Mouse (Mus musculus) ES-Bruce4 (cell line): ENCODE results near the gene Gyg. TPM values are rescaled to one million over a fixed set of nuclear protein-coding genes. Genes with fewer than 3 reads are reported as not detected.

ENCODE experiments used
- H3K27ac ChIP-seq: 2 replicates; pipeline ENCODE4 v1.5.1; 2012; ENCODE audit warnings: low read length, inconsistent platforms; ENCODE audit not compliant: insufficient read depth
- H3K27me3 ChIP-seq: 2 replicates; pipeline ENCODE4 v1.6.1; 2012; ENCODE audit warnings: mild to moderate bottlenecking, low read length, inconsistent platforms; ENCODE audit not compliant: control insufficient read depth, poor library complexity, insufficient read depth, severe bottlenecking
- H3K36me3 ChIP-seq: 2 replicates; pipeline ENCODE4 v1.6.1; 2012; ENCODE audit warnings: inconsistent platforms, mild to moderate bottlenecking, low read length, moderate library complexity; ENCODE audit not compliant: control insufficient read depth, poor library complexity, insufficient read depth, severe bottlenecking
- H3K4me1 ChIP-seq: one replicate; pipeline ENCODE4 v1.8.1; 2011; ENCODE audit warnings: low read length; ENCODE audit not compliant: control insufficient read depth, insufficient read depth
- H3K4me3 ChIP-seq: 2 replicates; pipeline ENCODE4 v1.5.1; 2011; ENCODE audit warnings: low read depth, mild to moderate bottlenecking, low read length
- H3K9ac ChIP-seq: 2 replicates; pipeline ENCODE4 v1.6.1; 2012; ENCODE audit warnings: low read depth, mild to moderate bottlenecking, inconsistent platforms; ENCODE audit not compliant: poor library complexity, severe bottlenecking
- H3K9me3 ChIP-seq: replicated peaks from 2 replicates; pipeline ENCODE4 v1.6.1; 2012; ENCODE audit warnings: mild to moderate bottlenecking, low read length, inconsistent platforms; ENCODE audit not compliant: control insufficient read depth, poor library complexity, insufficient read depth, severe bottlenecking
- CTCF ChIP-seq: IDR thresholded peaks from one replicate; pipeline ENCODE4 v1.8.1; 2011; ENCODE audit warnings: low read depth, low read length
- EP300 ChIP-seq: IDR thresholded peaks from 2 replicates; pipeline ENCODE4 v1.6.1; 2011; ENCODE audit warnings: low read depth, low read length; ENCODE audit not compliant: insufficient read depth
- POLR2A ChIP-seq: IDR thresholded peaks from one replicate; pipeline ENCODE4 v1.8.1; 2011; ENCODE audit warnings: low read length; ENCODE audit not compliant: insufficient read depth
- polyA plus RNA-seq: library from polyadenylated mRNA; stranded (reverse); fragments of >200 nt; gene quantifications from 2 replicates; pipeline ENCODE4 v1.2.4, GENCODE M21; 2011; ENCODE audit warnings: low read depth; ENCODE audit not compliant: missing spikeins, insufficient read depth, insufficient read length

The Gyg gene
- polyA plus RNA-seq, 1 experiment, result 38.4 TPM

- Histone ChIP-seq H3K4me3 (no peak overlapping the region), H3K27me3 (no peaks in the 10 kb centered on the region), H3K9me3 (no peaks in the 10 kb centered on the region), H3K9ac (no peak overlapping the region), H3K36me3 (peaks cover 14% of the 10 kb centered on the region), H3K4me1 (no peaks in the 10 kb centered on the region), H3K27ac (no peak overlapping the region)
- TF ChIP-seq EP300, result no peak
- TF ChIP-seq POLR2A, result no peak
- TF ChIP-seq CTCF, result no peak
Observed at GRCm38 (mm10) chr3:20108881-20109280, 46.2 kb downstream of the Gyg start.

DNA sequence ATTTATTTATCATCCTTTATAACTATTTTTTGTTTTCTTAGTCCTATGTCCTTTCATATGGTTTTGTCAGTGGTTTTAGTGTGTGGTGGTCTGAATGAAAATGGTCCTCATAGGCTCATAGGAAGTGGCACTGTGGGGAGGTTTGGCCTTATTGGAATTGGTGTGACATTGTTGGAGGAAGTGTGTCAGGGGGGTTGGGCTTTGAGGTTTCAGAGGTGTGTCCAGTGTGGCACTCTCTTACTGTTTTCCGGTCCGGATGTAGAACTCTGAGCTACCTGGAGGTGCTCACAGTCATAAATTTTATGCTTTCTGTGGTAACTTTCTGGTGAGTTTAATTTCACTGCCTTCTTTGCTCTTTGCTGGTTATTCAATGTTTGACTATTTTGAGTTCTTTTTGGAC lies 50.3 kb downstream of the Gyg start:
- no peak for TF ChIP-seq CTCF
- TF ChIP-seq POLR2A, result no peak
- TF ChIP-seq EP300, result no peak
- no peaks in the 10 kb centered on the region for H3K4me1 ChIP-seq
- H3K4me3 ChIP-seq, result no peak overlapping the region
- no peak overlapping the region for H3K9ac ChIP-seq
- no peak overlapping the region for H3K27ac ChIP-seq
- H3K36me3 ChIP-seq, result peaks cover 11% of the 10 kb centered on the region
- no peaks in the 10 kb centered on the region for H3K27me3 ChIP-seq
- H3K9me3 ChIP-seq, result no peaks in the 10 kb centered on the region

DNA sequence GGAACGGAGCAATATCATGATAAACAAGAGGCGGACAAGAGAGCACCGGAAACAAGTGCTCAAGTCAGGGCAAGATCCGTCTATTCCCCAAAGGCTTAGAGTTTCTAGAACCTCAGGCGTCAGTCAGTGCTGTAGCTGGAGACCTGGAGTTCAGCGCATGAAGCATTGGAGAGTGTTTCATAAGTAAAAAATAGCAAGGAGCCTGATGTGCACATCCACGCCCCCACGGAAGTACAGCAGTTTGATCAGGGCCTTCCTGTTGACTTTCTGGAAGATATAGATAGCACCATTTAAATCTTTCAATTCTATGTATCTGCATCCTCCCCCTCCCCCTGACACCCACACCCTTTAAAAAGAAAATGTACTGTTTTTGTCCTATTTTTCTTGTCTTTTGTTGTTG lies 50.8 kb downstream of the Gyg start:
- TF ChIP-seq EP300 (no peak), POLR2A (no peak), CTCF (no peak)
- H3K27me3 ChIP-seq, result no peaks in the 10 kb centered on the region
- H3K4me3 ChIP-seq, result no peak overlapping the region
- no peak overlapping the region for H3K9ac ChIP-seq
- H3K9me3 ChIP-seq, result no peaks in the 10 kb centered on the region
- no peak overlapping the region for H3K27ac ChIP-seq
- no peaks in the 10 kb centered on the region for H3K4me1 ChIP-seq
- H3K36me3 ChIP-seq, result peaks cover 7% of the 10 kb centered on the region

GRCm38 (mm10) chr3:20103830-20104229 lies 51.3 kb downstream of the Gyg start:
- Histone ChIP-seq H3K27ac (no peak overlapping the region), H3K36me3 (peaks cover 4% of the 10 kb centered on the region; the same call in 1 of the 2 replicates), H3K27me3 (no peaks in the 10 kb centered on the region), H3K4me1 (no peaks in the 10 kb centered on the region), H3K4me3 (no peak overlapping the region), H3K9ac (no peak overlapping the region), H3K9me3 (no peaks in the 10 kb centered on the region)
- TF ChIP-seq CTCF (no peak), EP300 (no peak), POLR2A (no peak)

GRCm38 (mm10) chr3:20082161-20082560 lies 73.0 kb downstream of the Gyg start:
- no peaks in the 10 kb centered on the region for H3K27me3 ChIP-seq
- H3K9ac ChIP-seq, result no peak overlapping the region
- no peaks in the 10 kb centered on the region for H3K4me1 ChIP-seq
- no peak overlapping the region for H3K27ac ChIP-seq
- H3K36me3 ChIP-seq, result peaks cover 14% of the 10 kb centered on the region
- H3K4me3 ChIP-seq, result no peak overlapping the region
- H3K9me3 ChIP-seq, result no peaks in the 10 kb centered on the region
- TF ChIP-seq POLR2A (no peak), CTCF (no peak), EP300 (no peak)

GRCm38 (mm10) chr3:20076145-20077053 lies 78.7 kb downstream of the Gyg start:
- TF ChIP-seq POLR2A (no peak), CTCF (no peak), EP300 (no peak)
- no peak overlapping the region for H3K27ac ChIP-seq
- no peaks in the 10 kb centered on the region for H3K27me3 ChIP-seq
- H3K36me3 ChIP-seq, result peaks cover 13% of the 10 kb centered on the region
- H3K9me3 ChIP-seq, result no peaks in the 10 kb centered on the region
- no peaks in the 10 kb centered on the region for H3K4me1 ChIP-seq
- no peak overlapping the region for H3K4me3 ChIP-seq
- no peak overlapping the region for H3K9ac ChIP-seq

Other genes with a start within 250 kb of the Gyg start
- 0.52 and 0.88 TPM in 2 replicates for gene Cp, start 198.3 kb downstream of the Gyg start, polyA plus RNA-seq
- 13.8 and 15.9 TPM in 2 replicates for gene Hps3, start 120.0 kb downstream of the Gyg start, polyA plus RNA-seq
- gene Hltf, start 97.5 kb downstream of the Gyg start, polyA plus RNA-seq, result 63.6 and 70.4 TPM in 2 replicates
- not detected in 2 replicates for gene Cpa3, start 86.9 kb upstream of the Gyg start, polyA plus RNA-seq
- 0.22 and 0.24 TPM in 2 replicates for gene Cpb1, start 120.4 kb upstream of the Gyg start, polyA plus RNA-seq
- gene Agtr1b, start 211.9 kb upstream of the Gyg start, polyA plus RNA-seq, result not detected in 2 replicates